Mouse (Mus musculus) liver, embryonic 16.5 days (tissue): ENCODE data around the gene Ripk3. TPM values are rescaled to one million over a fixed set of nuclear protein-coding genes. Genes with fewer than 3 reads are reported as not detected.
A peak's percentile ranks its signal among the peaks of the same experiment; 100 is the strongest.

Experiments used
- ATAC-seq: fragments of 200-750 bp; cut with Nextera tagmentation; 2 replicates; pipeline ENCODE4 v1.8.0; 2017; ENCODE audit warnings: low read depth, mild to moderate bottlenecking, moderate number of reproducible peaks, moderate library complexity
- H3K27ac ChIP-seq: fragments of 300-500 bp; sonication (generic); 2 replicates; pipeline ENCODE4 v1.5.1; 2014; ENCODE audit warnings: mild to moderate bottlenecking, low read length
- H3K27me3 ChIP-seq: fragments of 300-500 bp; sonication (generic); 2 replicates; pipeline ENCODE4 v1.6.1; 2014; ENCODE audit warnings: low read depth, low read length, mixed read lengths; ENCODE audit not compliant: control insufficient read depth, insufficient read depth
- H3K36me3 ChIP-seq: fragments of 300-500 bp; sonication (generic); 2 replicates; pipeline ENCODE4 v1.6.1; 2014; ENCODE audit warnings: mild to moderate bottlenecking; ENCODE audit not compliant: control insufficient read depth, insufficient read depth
- H3K4me1 ChIP-seq: fragments of 300-500 bp; sonication (generic); 2 replicates; pipeline ENCODE4 v1.6.1; 2014; ENCODE audit warnings: low read depth, low read length, mixed read lengths; ENCODE audit not compliant: control insufficient read depth
- H3K4me2 ChIP-seq: fragments of 300-500 bp; sonication (generic); 2 replicates; pipeline ENCODE4 v1.6.1; 2014; ENCODE audit warnings: low read depth, low read length, mixed read lengths
- H3K4me3 ChIP-seq: fragments of 300-500 bp; sonication (generic); 2 replicates; pipeline ENCODE4 v1.5.1; 2014; ENCODE audit warnings: low read depth, mild to moderate bottlenecking, low read length
- H3K9ac ChIP-seq: fragments of 300-500 bp; sonication (generic); 2 replicates; pipeline ENCODE4 v1.6.1; 2014; ENCODE audit warnings: low read depth, low read length
- H3K9me3 ChIP-seq: fragments of 300-500 bp; sonication (generic); replicated peaks from 2 replicates; pipeline ENCODE4 v1.6.1; 2016; ENCODE audit warnings: low read length; ENCODE audit not compliant: control insufficient read depth
- WGBS: fragments of 180-500 bp; shearing (Covaris S2); extraction: QIAGEN DNeasy Blood & Tissue Kit; methylation state at CpG from one replicate; pipeline ENCODE4 v1.1.7; 2014; ENCODE audit not compliant: insufficient replicate concordance; 5-methylcytosine and 5-hydroxymethylcytosine counted together
- polyA plus RNA-seq: library from polyadenylated mRNA; unstranded; fragments of >200 nt; fragmentation: Nextera tagmentation; extraction: Ambion mirVana; gene quantifications from 2 replicates; pipeline ENCODE4 v1.2.1, GENCODE M21; 2015

The Ripk3 gene
- polyA plus RNA-seq, 1 experiment from 2014 or later, result 16.4 TPM

GRCm38 (mm10) chr14:55815310-55815751 is 26.7 kb upstream of the Ripk3 start:
- Histone ChIP-seq H3K4me2 (peak overlapping the region; percentile 50), H3K9ac (no peak overlapping the region), H3K27me3 (no peaks in the 10 kb centered on the region; the same call in 1 of the 2 replicates), H3K4me1 (no peaks in the 10 kb centered on the region; the same call in 1 of the 2 replicates), H3K36me3 (no peaks in the 10 kb centered on the region), H3K27ac (no peak overlapping the region), H3K9me3 (no peaks in the 10 kb centered on the region), H3K4me3 (peak overlapping the region; percentile 45)
- ATAC-seq, result no peak
- 27% methylated on average over 17 of the region's 17 CpGs for WGBS

- WGBS, result 28% methylated on average over 16 of the region's 16 CpGs
- no peak overlapping the region for H3K27ac ChIP-seq
Measured at GRCm38 (mm10) chr14:55814885-55815284, 26.2 kb upstream of the Ripk3 start.

GRCm38 (mm10) chr14:55795380-55796163 is 6.9 kb upstream of the Ripk3 start:
- no peaks in the 10 kb centered on the region for H3K27me3 ChIP-seq
- no peak for ATAC-seq
- H3K4me2 ChIP-seq, result no peak overlapping the region
- peaks cover 6% of the 10 kb centered on the region for H3K4me1 ChIP-seq
- H3K36me3 ChIP-seq, result no peaks in the 10 kb centered on the region
- 57% methylated on average over 15 of the region's 15 CpGs for WGBS
- no peak overlapping the region for H3K27ac ChIP-seq
- H3K9ac ChIP-seq, result no peak overlapping the region
- H3K9me3 ChIP-seq, result no peaks in the 10 kb centered on the region
- no peak overlapping the region for H3K4me3 ChIP-seq

More at GRCm38 (mm10) chr14:55814885-55815284, 26.2 kb upstream of the Ripk3 start:
- ATAC-seq, result no peak
- H3K36me3 ChIP-seq, result no peaks in the 10 kb centered on the region
- H3K4me2 ChIP-seq, result peak overlapping the region; percentile 50
- H3K4me3 ChIP-seq, result peak overlapping the region; percentile 45
- no peaks in the 10 kb centered on the region for H3K9me3 ChIP-seq
- H3K9ac ChIP-seq, result no peak overlapping the region
- H3K27me3 ChIP-seq, result no peaks in the 10 kb centered on the region; the same call in 1 of the 2 replicates
- no peaks in the 10 kb centered on the region; the same call in 1 of the 2 replicates for H3K4me1 ChIP-seq

- ATAC-seq, result no peak
- WGBS, result 46% methylated on average over 2 of the region's 2 CpGs
Measured at GRCm38 (mm10) chr14:55793946-55794345, 5.3 kb upstream of the Ripk3 start.

GRCm38 (mm10) chr14:55793461-55793860 is 4.8 kb upstream of the Ripk3 start:
- Histone ChIP-seq H3K27ac (no peak overlapping the region), H3K4me1 (peaks cover 10% of the 10 kb centered on the region), H3K27me3 (no peaks in the 10 kb centered on the region), H3K4me3 (no peak overlapping the region), H3K9ac (no peak overlapping the region), H3K9me3 (no peaks in the 10 kb centered on the region), H3K4me2 (no peak overlapping the region), H3K36me3 (no peaks in the 10 kb centered on the region)
- WGBS, result 53% methylated on average over 2 of the region's 2 CpGs
- no peak for ATAC-seq

More at GRCm38 (mm10) chr14:55793946-55794345, 5.3 kb upstream of the Ripk3 start:
- Histone ChIP-seq H3K9me3 (no peaks in the 10 kb centered on the region), H3K4me1 (peaks cover 6% of the 10 kb centered on the region), H3K4me3 (no peak overlapping the region), H3K27ac (no peak overlapping the region), H3K36me3 (no peaks in the 10 kb centered on the region), H3K9ac (no peak overlapping the region), H3K4me2 (no peak overlapping the region), H3K27me3 (no peaks in the 10 kb centered on the region)

GRCm38 (mm10) chr14:55787731-55788130 is 934 bp downstream of the Ripk3 start:
- Histone ChIP-seq H3K4me2 (peak overlapping the region; percentile 85), H3K9ac (no peak overlapping the region), H3K27ac (no peak overlapping the region), H3K36me3 (no peaks in the 10 kb centered on the region), H3K27me3 (peaks cover 18% of the 10 kb centered on the region), H3K9me3 (no peaks in the 10 kb centered on the region), H3K4me3 (peak overlapping the region; percentile 63), H3K4me1 (peaks cover 11% of the 10 kb centered on the region)
- WGBS, result 45% methylated on average over 11 of the region's 11 CpGs
- no peak for ATAC-seq

GRCm38 (mm10) chr14:55785195-55785594 is 3.5 kb downstream of the Ripk3 start:
- no peak overlapping the region for H3K27ac ChIP-seq
- peaks cover 11% of the 10 kb centered on the region for H3K4me1 ChIP-seq
- no peak overlapping the region for H3K4me3 ChIP-seq
- no peaks in the 10 kb centered on the region for H3K36me3 ChIP-seq
- 37% methylated on average over 6 of the region's 6 CpGs for WGBS
- no peaks in the 10 kb centered on the region for H3K9me3 ChIP-seq
- H3K4me2 ChIP-seq, result no peak overlapping the region
- no peak overlapping the region for H3K9ac ChIP-seq
- no peak for ATAC-seq
- peaks cover 29% of the 10 kb centered on the region for H3K27me3 ChIP-seq

- peaks cover 11% of the 10 kb centered on the region for H3K4me1 ChIP-seq
- H3K4me3 ChIP-seq, result peak within 1 kb of the TSS; percentile 38
- H3K27ac ChIP-seq, result no peak within 1 kb of the TSS
- peaks cover 29% of the 10 kb centered on the region for H3K27me3 ChIP-seq
- H3K4me2 ChIP-seq, result peak within 1 kb of the TSS; percentile 39
- WGBS, result 19% methylated on average over 13 of the region's 13 CpGs
- H3K9ac ChIP-seq, result no peak within 1 kb of the TSS
- H3K36me3 ChIP-seq, result no peaks in the 10 kb centered on the region
- no peak for ATAC-seq
- H3K9me3 ChIP-seq, result no peaks in the 10 kb centered on the region
Measured at GRCm38 (mm10) chr14:55783958-55784235, 4.8 kb downstream of the Ripk3 start, which contains the start of gene Adcy4. Gene Adcy4, minus strand, starts transcription at chr14:55784095.

GRCm38 (mm10) chr14:55783171-55783957 is 5.3 kb downstream of the Ripk3 start:
- Histone ChIP-seq H3K4me3 (peak overlapping the region; percentile 38), H3K4me1 (peaks cover 6% of the 10 kb centered on the region), H3K9ac (no peak overlapping the region), H3K27me3 (peaks cover 29% of the 10 kb centered on the region), H3K36me3 (no peaks in the 10 kb centered on the region), H3K4me2 (peak overlapping the region; percentile 39), H3K27ac (no peak overlapping the region), H3K9me3 (no peaks in the 10 kb centered on the region)
- ATAC-seq, result no peak
- WGBS, result 19% methylated on average over 31 of the region's 31 CpGs
